ENCODE assay signal across 13 mouse cellular contexts in genomic region chr3:135582246-135582645, GRCm38 (mm10).
DNase-seq lines count a peak whose midpoint lies in the region; ATAC-seq and TF ChIP-seq lines count a peak whose summit lies in the region.
"Had no signal": no experiment of that assay in that cellular context is flagged by ENCODE, and none has a peak within 500 bp of the region (broad histone marks: within the 10 kb centered on the region; RNA-seq: fewer than 3 reads in every experiment).

No protein-coding gene starts in this region.

- DNase-seq in cerebellum, adult 9-10 months: peak; percentile 17
- DNase-seq in cerebellum, postnatal 25 days: no peak
- no peak for DNase-seq in hindbrain, postnatal 0 days (ENCODE audit: low spot score)
- DNase-seq in hindbrain, embryonic 14.5 days (ENCODE audit: low spot score): no peak
- no peak for DNase-seq in midbrain, embryonic 11.5 days (ENCODE audit: low spot score, missing footprints)
- DNase-seq in layer of hippocampus, adult 8-10 months (ENCODE audit: low spot score in 2 of 2): no peak
- DNase-seq: adrenal gland, adult 2 months; gastrocnemius, postnatal 14 days; kidney, adult 9 months had no signal

- H3K27ac ChIP-seq in hindbrain, postnatal 0 days: no peak overlapping the region
- H3K27ac ChIP-seq in hindbrain, embryonic 14.5 days: no peak overlapping the region
- H3K27ac ChIP-seq in midbrain, embryonic 13.5 days: 0 out of 2 replicates have a peak overlapping the region, but pooled peaks have one; percentile 19
- no peak overlapping the region for H3K27ac ChIP-seq in midbrain, embryonic 11.5 days (ENCODE audit: low read depth, low read length)
- H3K27ac ChIP-seq in limb, embryonic 13.5 days: 0 out of 2 replicates have a peak overlapping the region, but pooled peaks have one; percentile 6
- H3K27ac ChIP-seq: neural tube, embryonic 15.5 days had no signal

- H3K36me3 ChIP-seq in hindbrain, postnatal 0 days (ENCODE audit: insufficient read depth, low read length): peaks cover 24% of the 10 kb centered on the region
- H3K36me3 ChIP-seq in hindbrain, embryonic 14.5 days (replicated peaks; ENCODE audit: control insufficient read depth, insufficient read depth): peaks cover 30% of the 10 kb centered on the region
- H3K36me3 ChIP-seq in midbrain, embryonic 13.5 days: peaks cover 22% of the 10 kb centered on the region
- H3K36me3 ChIP-seq in midbrain, embryonic 11.5 days (ENCODE audit: control insufficient read depth, insufficient read depth, low read length): 0 out of 2 replicates have a peak, but pooled peaks cover 3% of the 10 kb centered on the region
- peaks cover 33% of the 10 kb centered on the region for H3K36me3 ChIP-seq in limb, embryonic 13.5 days

- H3K4me2 ChIP-seq in hindbrain, postnatal 0 days (ENCODE audit: low read depth, low read length): no peak overlapping the region
- no peak overlapping the region for H3K4me2 ChIP-seq in hindbrain, embryonic 14.5 days (replicated peaks)
- no peak overlapping the region for H3K4me2 ChIP-seq in midbrain, embryonic 13.5 days (replicated peaks)
- no peak overlapping the region for H3K4me2 ChIP-seq in midbrain, embryonic 11.5 days
- H3K4me2 ChIP-seq in limb, embryonic 13.5 days (replicated peaks): no peak overlapping the region
- H3K4me2 ChIP-seq: heart, embryonic 13.5 days; neural tube, embryonic 15.5 days had no signal

- no peak for TF ChIP-seq CTCF in hindbrain, postnatal 0 days (IDR thresholded peaks at IDR 0.05; ENCODE audit: low read depth)

- no peaks in the 10 kb centered on the region for H3K27me3 ChIP-seq in hindbrain, postnatal 0 days (ENCODE audit: insufficient read depth, low read length)
- no peaks in the 10 kb centered on the region for H3K27me3 ChIP-seq in hindbrain, embryonic 14.5 days (ENCODE audit: control insufficient read depth, insufficient read depth, low read length)
- H3K27me3 ChIP-seq in midbrain, embryonic 13.5 days: no peaks in the 10 kb centered on the region
- H3K27me3 ChIP-seq in midbrain, embryonic 11.5 days (ENCODE audit: control insufficient read depth, insufficient read depth, low read length): no peaks in the 10 kb centered on the region
- H3K27me3 ChIP-seq in limb, embryonic 13.5 days: no peaks in the 10 kb centered on the region
- H3K27me3 ChIP-seq: heart, embryonic 13.5 days; neural tube, embryonic 15.5 days had no signal

- H3K4me1 ChIP-seq in hindbrain, postnatal 0 days (ENCODE audit: insufficient read depth, low read length): no peaks in the 10 kb centered on the region
- H3K4me1 ChIP-seq in hindbrain, embryonic 14.5 days (replicated peaks; ENCODE audit: control insufficient read depth, insufficient read depth, low read length): 0 out of 2 replicates have a peak, but pooled peaks cover 3% of the 10 kb centered on the region
- peaks cover 10% of the 10 kb centered on the region for H3K4me1 ChIP-seq in midbrain, embryonic 13.5 days (replicated peaks)
- H3K4me1 ChIP-seq in midbrain, embryonic 11.5 days (ENCODE audit: control insufficient read depth, insufficient read depth, low read length): peaks cover 4% of the 10 kb centered on the region; the same call in 1 of the 2 replicates
- H3K4me1 ChIP-seq in limb, embryonic 13.5 days: peaks cover 36% of the 10 kb centered on the region

- 78% methylated on average over 7 of the region's 7 CpGs for WGBS in hindbrain, postnatal 0 days
- 91% methylated on average over 7 of the region's 7 CpGs for WGBS in hindbrain, embryonic 14.5 days
- 85% methylated on average over 7 of the region's 7 CpGs for WGBS in midbrain, embryonic 13.5 days
- WGBS in midbrain, embryonic 11.5 days: 86% methylated on average over 7 of the region's 7 CpGs
- 88% methylated on average over 7 of the region's 7 CpGs for WGBS in limb, embryonic 13.5 days

- peak; percentile 1; the same call in 1 of the 2 replicates for ATAC-seq in hindbrain, postnatal 0 days
- no peak for ATAC-seq in hindbrain, embryonic 14.5 days (ENCODE audit: low FRiP score)
- ATAC-seq in midbrain, embryonic 13.5 days: no peak; the same call in 1 of the 2 replicates
- no peak for ATAC-seq in midbrain, embryonic 11.5 days (ENCODE audit: low FRiP score)
- ATAC-seq in limb, embryonic 13.5 days (ENCODE audit: low FRiP score, low read depth): no peak

- no peaks in the 10 kb centered on the region for H3K9me3 ChIP-seq in hindbrain, postnatal 0 days (ENCODE audit: low read length)
- H3K9me3 ChIP-seq in hindbrain, embryonic 14.5 days (ENCODE audit: control insufficient read depth, low read length): no peaks in the 10 kb centered on the region
- H3K9me3 ChIP-seq in midbrain, embryonic 13.5 days: no peaks in the 10 kb centered on the region
- no peaks in the 10 kb centered on the region for H3K9me3 ChIP-seq in midbrain, embryonic 11.5 days (ENCODE audit: control insufficient read depth, low read length)
- H3K9me3 ChIP-seq in limb, embryonic 13.5 days: no peaks in the 10 kb centered on the region
- H3K9me3 ChIP-seq: heart, embryonic 13.5 days; neural tube, embryonic 15.5 days had no signal

- H3K4me3 ChIP-seq in hindbrain, postnatal 0 days (ENCODE audit: low read length): no peak overlapping the region
- no peak overlapping the region for H3K4me3 ChIP-seq in hindbrain, embryonic 14.5 days (replicated peaks; ENCODE audit: low read length)
- H3K4me3 ChIP-seq in midbrain, embryonic 13.5 days (replicated peaks): no peak overlapping the region
- no peak overlapping the region for H3K4me3 ChIP-seq in midbrain, embryonic 11.5 days (ENCODE audit: low read depth, low read length)
- H3K4me3 ChIP-seq in limb, embryonic 13.5 days: no peak overlapping the region
- H3K4me3 ChIP-seq: heart, embryonic 13.5 days; neural tube, embryonic 15.5 days had no signal

- H3K9ac ChIP-seq in hindbrain, postnatal 0 days (replicated peaks; ENCODE audit: low read length): no peak overlapping the region
- no peak overlapping the region for H3K9ac ChIP-seq in hindbrain, embryonic 14.5 days
- H3K9ac ChIP-seq in midbrain, embryonic 13.5 days (replicated peaks): 0 out of 2 replicates have a peak overlapping the region, but pooled peaks have one; percentile 5
- H3K9ac ChIP-seq in midbrain, embryonic 11.5 days (ENCODE audit: low read length): no peak overlapping the region
- H3K9ac ChIP-seq in limb, embryonic 13.5 days: no peak overlapping the region
- H3K9ac ChIP-seq: neural tube, embryonic 15.5 days had no signal

Comparison
In these comparisons a context has a peak if more than half of its experiments do, and no peak if none do; other contexts are left out.
1. H3K27ac ChIP-seq: peak in midbrain, embryonic 13.5 days (single experiment) and limb, embryonic 13.5 days (single experiment); none in hindbrain, postnatal 0 days (single experiment), hindbrain, embryonic 14.5 days (single experiment) and midbrain, embryonic 11.5 days (single experiment).